Mouse (Mus musculus) adrenal gland, postnatal 36 days (tissue): ENCODE data around the gene Pilrb2. TPM values are rescaled to one million over a fixed set of nuclear protein-coding genes. Genes with fewer than 3 reads are reported as not detected.

ENCODE experiments used
- DNase-seq, 2 experiments: peaks; one replicate each; pipeline ENCODE4 v3.0.0; 2021; ENCODE audit warnings: mixed read lengths in 1 of 2
- total RNA-seq, 2 experiments: library from RNA; stranded (reverse); gene quantifications; 2 replicates each; pipeline ENCODE4 v1.2.3; 2021

The Pilrb2 gene
- total RNA-seq, 2 experiments from 2014 or later: 0.76 to 1.4 TPM

GRCm38 (mm10) chr5:137833500-137833899, 38.1 kb downstream of the Pilrb2 start:
- no peak for DNase-seq

DNA sequence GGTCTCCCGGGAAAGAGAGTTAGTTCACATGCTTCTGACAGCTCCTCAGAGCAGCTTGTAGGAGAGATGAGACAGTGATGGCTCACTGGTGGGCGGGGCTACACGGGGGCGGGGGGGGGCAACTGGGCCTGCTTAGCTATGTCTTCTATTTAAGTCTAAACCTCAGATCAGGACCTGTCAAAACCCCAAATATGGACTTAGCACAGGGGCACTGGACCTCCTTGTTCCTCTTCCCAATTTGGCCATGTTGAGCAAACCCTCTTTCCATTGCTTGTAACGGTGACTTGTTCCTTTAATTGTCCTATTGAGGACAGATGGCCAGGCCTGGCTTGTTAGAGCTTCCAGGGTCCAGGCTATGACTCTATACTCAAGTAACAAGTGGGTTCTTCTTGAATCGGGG, 40.1 kb downstream of the Pilrb2 start:
- no peak for DNase-seq

GRCm38 (mm10) chr5:137831106-137831505, 40.5 kb downstream of the Pilrb2 start:
- DNase-seq: no peak

DNA sequence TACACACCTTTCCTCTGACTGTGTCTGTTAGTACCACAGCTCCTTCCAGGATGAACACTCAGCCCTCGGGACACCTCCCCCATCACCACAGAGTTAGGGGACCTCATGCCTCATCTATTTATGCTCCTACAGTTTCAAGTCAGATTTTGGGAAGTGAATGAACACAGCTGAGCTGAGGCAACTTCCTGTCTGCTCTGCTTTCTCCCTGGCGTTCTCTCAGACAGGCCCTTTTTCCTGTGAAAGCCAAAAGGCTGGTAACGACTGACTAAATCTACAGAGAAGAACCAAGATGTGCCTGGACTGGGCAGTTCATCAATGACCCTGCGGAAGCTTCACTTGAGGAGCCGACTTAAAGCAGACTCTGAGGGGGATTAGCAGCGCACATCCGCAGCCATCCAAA, 41.4 kb downstream of the Pilrb2 start:
- DNase-seq: no peak

- no peak for DNase-seq
Measured at GRCm38 (mm10) chr5:137828694-137829093, 42.9 kb downstream of the Pilrb2 start.

DNA sequence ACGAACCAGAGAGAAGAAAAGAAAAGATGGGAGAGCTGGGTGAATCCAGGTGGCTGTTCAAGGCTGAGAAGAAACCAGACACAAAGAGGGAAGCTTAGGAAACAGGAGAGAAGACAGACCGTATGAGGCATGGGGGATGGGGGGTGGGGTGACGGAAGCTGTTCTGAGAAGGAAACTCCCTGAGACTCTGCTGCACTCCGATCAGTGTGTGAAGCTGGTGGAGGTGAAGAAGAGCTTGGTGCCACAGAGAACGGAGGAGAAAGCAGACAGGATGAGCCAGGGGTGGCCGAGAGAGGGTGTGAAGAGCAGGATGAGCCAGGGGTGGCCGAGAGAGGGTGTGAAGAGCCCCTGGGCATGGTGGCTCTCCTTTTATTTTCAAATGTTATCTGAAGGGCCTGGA, 45.2 kb downstream of the Pilrb2 start:
- no peak for DNase-seq

DNA sequence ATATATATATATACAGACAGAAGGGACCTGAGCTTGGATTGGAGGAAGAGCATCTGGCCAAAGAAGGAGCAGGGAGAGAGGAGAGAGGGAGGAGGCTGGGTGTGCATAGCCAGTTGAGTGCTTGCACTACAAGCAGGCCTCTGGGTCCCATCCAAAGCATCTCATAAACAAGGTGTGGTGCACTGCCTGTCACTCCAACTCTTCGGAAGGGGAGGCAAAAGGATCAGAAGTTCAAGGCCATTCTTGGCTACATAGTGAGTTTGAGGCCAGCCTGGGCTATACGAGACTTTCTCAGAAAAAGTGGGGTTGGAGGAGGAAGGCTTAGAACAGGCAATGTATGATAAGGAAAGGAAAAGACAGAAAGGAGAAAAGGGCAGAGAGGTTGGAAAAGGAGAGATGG, 45.6 kb downstream of the Pilrb2 start:
- DNase-seq: no peak

- no peak for DNase-seq
Measured at GRCm38 (mm10) chr5:137825030-137825429, 46.6 kb downstream of the Pilrb2 start.

DNA sequence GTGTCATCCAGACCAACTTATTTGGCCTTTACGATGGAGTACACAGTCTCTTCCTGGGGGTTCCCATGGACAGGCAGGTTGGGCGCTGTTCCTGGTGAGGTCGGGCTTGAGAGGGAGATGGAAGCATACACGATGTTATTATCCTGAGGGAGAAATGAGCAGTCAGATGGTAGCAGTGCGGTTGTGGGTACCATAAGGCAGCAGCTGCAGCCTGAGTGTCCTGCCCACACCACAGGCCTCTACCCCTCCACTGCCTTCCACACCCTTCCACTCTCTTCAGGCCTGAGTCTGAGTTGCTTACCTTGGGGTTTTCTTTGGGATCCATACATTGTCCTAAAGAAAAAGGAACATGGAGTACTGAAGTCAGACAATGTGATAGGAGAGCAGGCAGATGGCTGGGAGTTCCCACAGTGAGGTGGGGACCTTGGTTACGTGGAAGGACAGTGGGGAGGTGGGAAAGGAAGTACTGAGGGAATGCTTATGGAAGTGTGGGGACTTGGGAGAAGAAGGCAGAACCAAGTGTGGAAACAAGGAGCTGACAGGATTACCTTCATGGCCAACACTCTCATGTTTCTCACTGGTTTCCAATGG, 48.1 kb downstream of the Pilrb2 start:
- DNase-seq: no peak

GRCm38 (mm10) chr5:137822602-137823001, 49.0 kb downstream of the Pilrb2 start:
- DNase-seq: no peak

GRCm38 (mm10) chr5:137822126-137822525, 49.5 kb downstream of the Pilrb2 start:
- no peak for DNase-seq

DNA sequence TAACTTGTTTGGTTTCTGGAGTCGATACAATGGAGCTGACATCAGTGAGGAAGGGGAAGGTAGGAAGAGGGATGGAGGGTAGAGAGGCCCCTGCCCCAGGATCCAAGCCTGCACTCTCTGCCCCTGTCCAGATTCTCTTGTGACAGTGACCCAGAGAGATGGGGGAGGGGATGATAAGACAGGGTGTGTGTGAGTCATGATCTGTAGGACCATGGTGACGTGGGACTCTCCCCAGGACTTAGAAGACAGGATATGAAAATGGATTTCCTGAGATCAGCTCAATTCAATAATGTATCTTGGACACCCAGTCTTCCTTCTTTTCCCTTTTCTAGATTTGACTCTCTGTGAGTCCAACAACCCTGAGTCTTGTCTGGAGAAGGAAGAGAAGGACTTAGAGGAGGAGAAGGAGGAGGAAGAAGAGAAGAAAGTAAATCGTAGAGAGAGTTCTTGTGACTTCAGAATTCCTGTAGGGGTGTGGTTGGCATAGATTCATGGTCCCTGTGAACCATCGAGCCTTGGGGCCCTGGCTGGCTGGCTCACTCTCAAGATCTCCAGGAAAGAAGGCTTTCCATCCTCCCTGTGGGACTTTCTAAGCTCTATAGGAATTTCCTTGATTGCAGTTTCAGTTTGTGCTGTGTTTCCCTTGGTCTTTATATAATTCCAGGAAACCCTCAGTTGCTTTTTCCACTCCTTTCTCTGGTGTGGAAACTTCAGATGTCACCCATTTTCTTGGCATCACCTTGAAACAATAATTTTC, 54.0 kb downstream of the Pilrb2 start:
- DNase-seq: no peak

Other genes with a start within 250 kb of the Pilrb2 start
- 1 to 10 TPM in 1 of 2 experiments, under 1 TPM in 1; 0.93 to 1.7 TPM for gene Fbxo24, start 242.8 kb downstream of the Pilrb2 start, total RNA-seq
- 10 to 100 TPM; 23.5 to 36.1 TPM for gene Lrch4, start 242.7 kb downstream of the Pilrb2 start, total RNA-seq
- 1 to 10 TPM; 7.9 to 9.6 TPM for gene Gm20605, start 242.6 kb downstream of the Pilrb2 start, total RNA-seq
- gene Sap25, start 230.5 kb downstream of the Pilrb2 start, total RNA-seq: 1 to 10 TPM; 1.9 to 7.8 TPM
- gene Irs3, start 226.1 kb downstream of the Pilrb2 start, total RNA-seq: 1 to 10 TPM; 4.8 to 6.2 TPM
- gene Agfg2, start 187.1 kb downstream of the Pilrb2 start, total RNA-seq: 10 to 100 TPM; 30.4 to 30.6 TPM
- gene Nyap1, start 130.2 kb downstream of the Pilrb2 start, total RNA-seq: 1 to 10 TPM; 3.1 to 3.2 TPM
- gene Tsc22d4, start 126.1 kb downstream of the Pilrb2 start, total RNA-seq: 10 to 100 TPM; 79.5 to 84.6 TPM
- 10 to 100 TPM; 24.6 to 28.4 TPM for gene Ppp1r35, start 93.0 kb downstream of the Pilrb2 start, total RNA-seq
- 10 to 100 TPM; 52.0 to 56.4 TPM for gene Mepce, start 84.2 kb downstream of the Pilrb2 start, total RNA-seq
- gene Zcwpw1, start 84.0 kb downstream of the Pilrb2 start, total RNA-seq: 1 to 10 TPM; 2.3 to 3.0 TPM
- 1 to 10 TPM; 2.4 to 3.9 TPM for gene Pilra, start 35.5 kb downstream of the Pilrb2 start, total RNA-seq
- 1 to 10 TPM; 1.3 to 1.5 TPM for gene Pilrb1, start 13.7 kb downstream of the Pilrb2 start, total RNA-seq
- under 1 TPM; 0.13 to 0.33 TPM for gene Cyp3a13, start 49.8 kb upstream of the Pilrb2 start, total RNA-seq
- under 1 TPM; 0.13 to 0.36 TPM for gene Gjc3, start 91.3 kb upstream of the Pilrb2 start, total RNA-seq
- gene Azgp1, start 109.7 kb upstream of the Pilrb2 start, total RNA-seq: under 1 TPM; 0.49 to 0.79 TPM
- not detected for gene Smok3a, start 149.4 kb upstream of the Pilrb2 start, total RNA-seq
- not detected for gene Smok3b, start 149.6 kb upstream of the Pilrb2 start, total RNA-seq
- not detected for gene Smok3c, start 181.4 kb upstream of the Pilrb2 start, total RNA-seq
- gene Zkscan1, start 213.3 kb upstream of the Pilrb2 start, total RNA-seq: 10 to 100 TPM; 36.3 to 41.9 TPM
- gene Zscan21, start 245.1 kb upstream of the Pilrb2 start, total RNA-seq: 10 to 100 TPM; 15.2 to 16.9 TPM